21 mouse cellular contexts compared by ENCODE assay signal in the genomic region with DNA sequence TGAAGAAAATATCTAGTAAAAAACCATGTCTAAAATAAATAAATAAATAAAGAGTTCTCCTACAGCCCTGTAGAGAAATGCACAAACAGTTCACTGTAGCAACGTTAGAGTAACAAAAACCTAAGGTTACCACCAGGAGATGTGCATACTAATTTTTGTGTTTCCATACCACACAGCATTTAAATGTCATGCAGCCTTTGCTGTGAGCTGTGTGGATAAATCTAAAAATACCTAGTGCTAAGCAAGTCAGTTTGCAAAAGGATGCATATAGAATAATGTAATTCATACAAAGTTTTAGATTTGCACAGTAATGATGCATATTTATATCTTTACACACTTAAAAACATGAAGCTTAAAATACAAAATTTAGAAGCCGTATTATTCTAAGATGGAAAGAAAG.
DNase-seq lines count a peak whose midpoint lies in the region; ATAC-seq and TF ChIP-seq lines count a peak whose summit lies in the region.
"Had no signal": no experiment of that assay in that cellular context is flagged by ENCODE, and none has a peak within 500 bp of the region (broad histone marks: within the 10 kb centered on the region; RNA-seq: fewer than 3 reads in every experiment).

No protein-coding gene starts in this region.

- intact Hi-C loops in gastrocnemius, adult 2 months (cut with DNase I) = no loop called here

- H3K36me3 ChIP-seq in forebrain, postnatal 0 days (ENCODE audit: insufficient read depth) = no peaks in the 10 kb centered on the region
- no peaks in the 10 kb centered on the region for H3K36me3 ChIP-seq in forebrain, embryonic 14.5 days (ENCODE audit: control insufficient read depth, insufficient read depth, low read length)
- H3K36me3 ChIP-seq: embryonic facial prominence, embryonic 13.5 days; embryonic facial prominence, embryonic 15.5 days; forebrain, embryonic 10.5 days; forebrain, embryonic 12.5 days had no signal

- DNase-seq in forebrain, postnatal 0 days = peak; percentile 4
- DNase-seq in forebrain, embryonic 14.5 days (ENCODE audit: low spot score) = no peak
- peak; percentile 5 to 20 for DNase-seq in frontal cortex, adult 2 months (ENCODE audit: extremely low spot score in 1 of 2, low spot score in 1 of 2)
- no peak for DNase-seq in frontal cortex, postnatal 14 days (ENCODE audit: low spot score in 2 of 2)
- peak; percentile 54 for DNase-seq in brain, adult 2 months (ENCODE audit: low read depth, low spot score)
- DNase-seq in telencephalon, adult 2 months (ENCODE audit: low read depth, low spot score) = peak; percentile 55
- no peak for DNase-seq in gastrocnemius, adult 2 months
- DNase-seq: adrenal gland, adult 2 months; adrenal gland, postnatal 10 days; adrenal gland, postnatal 25 days; cerebellum, adult 11-12 months; cerebellum, adult 2 months; cerebellum, adult 9-10 months; cerebellum, postnatal 10 days; cerebellum, postnatal 25 days; embryo, embryonic 11 days had no signal

- no peak overlapping the region for H3K27ac ChIP-seq in forebrain, postnatal 0 days (ENCODE audit: low read depth, low read length)
- H3K27ac ChIP-seq in forebrain, embryonic 14.5 days (ENCODE audit: low read depth, low read length) = no peak overlapping the region
- H3K27ac ChIP-seq in gastrocnemius, adult 2 months = no peak overlapping the region
- H3K27ac ChIP-seq: embryonic facial prominence, embryonic 13.5 days; embryonic facial prominence, embryonic 15.5 days; forebrain, embryonic 10.5 days; forebrain, embryonic 12.5 days had no signal

- ATAC-seq in forebrain, postnatal 0 days = peak; percentile 88
- no peak for ATAC-seq in forebrain, embryonic 14.5 days

- H3K9me3 ChIP-seq in forebrain, postnatal 0 days (ENCODE audit: low read length) = no peaks in the 10 kb centered on the region
- H3K9me3 ChIP-seq in forebrain, embryonic 14.5 days (replicated peaks; ENCODE audit: control insufficient read depth, low read length) = no peaks in the 10 kb centered on the region
- H3K9me3 ChIP-seq: embryonic facial prominence, embryonic 13.5 days; embryonic facial prominence, embryonic 15.5 days; forebrain, embryonic 10.5 days; forebrain, embryonic 12.5 days had no signal

- no peak for TF ChIP-seq CTCF in forebrain, postnatal 0 days (IDR thresholded peaks at IDR 0.05; ENCODE audit: low read depth)
- TF ChIP-seq CTCF in gastrocnemius, adult 2 months (IDR thresholded peaks at IDR 0.05) = no peak

- H3K4me2 ChIP-seq in forebrain, postnatal 0 days (ENCODE audit: low read depth) = no peak overlapping the region
- H3K4me2 ChIP-seq in forebrain, embryonic 14.5 days (ENCODE audit: low read length) = no peak overlapping the region
- H3K4me2 ChIP-seq: embryonic facial prominence, embryonic 13.5 days; embryonic facial prominence, embryonic 15.5 days; forebrain, embryonic 12.5 days had no signal

- H3K4me3 ChIP-seq in forebrain, postnatal 0 days (ENCODE audit: low read depth, low read length) = no peak overlapping the region
- H3K4me3 ChIP-seq in forebrain, embryonic 14.5 days (ENCODE audit: low read depth, low read length) = no peak overlapping the region
- H3K4me3 ChIP-seq in gastrocnemius, adult 2 months = no peak overlapping the region
- H3K4me3 ChIP-seq: embryonic facial prominence, embryonic 13.5 days; embryonic facial prominence, embryonic 15.5 days; erythroblast, embryonic 14.5 days; forebrain, embryonic 10.5 days; forebrain, embryonic 12.5 days had no signal

- 63% methylated on average over 2 of the region's 2 CpGs for WGBS in forebrain, postnatal 0 days
- 86% methylated on average over 2 of the region's 2 CpGs for WGBS in forebrain, embryonic 14.5 days

- no peaks in the 10 kb centered on the region for H3K4me1 ChIP-seq in forebrain, postnatal 0 days (ENCODE audit: insufficient read depth)
- no peaks in the 10 kb centered on the region for H3K4me1 ChIP-seq in forebrain, embryonic 14.5 days (ENCODE audit: control insufficient read depth, insufficient read depth, low read length)
- H3K4me1 ChIP-seq: embryonic facial prominence, embryonic 15.5 days; forebrain, embryonic 10.5 days; forebrain, embryonic 12.5 days had no signal

- H3K27me3 ChIP-seq in forebrain, postnatal 0 days (ENCODE audit: insufficient read depth, low read length) = no peaks in the 10 kb centered on the region
- H3K27me3 ChIP-seq in forebrain, embryonic 14.5 days (replicated peaks; ENCODE audit: control insufficient read depth, insufficient read depth, low read length) = no peaks in the 10 kb centered on the region
- H3K27me3 ChIP-seq: embryonic facial prominence, embryonic 13.5 days; embryonic facial prominence, embryonic 15.5 days had no signal

- no peak overlapping the region for H3K9ac ChIP-seq in forebrain, postnatal 0 days
- H3K9ac ChIP-seq in forebrain, embryonic 14.5 days (ENCODE audit: low read length) = no peak overlapping the region
- H3K9ac ChIP-seq: embryonic facial prominence, embryonic 13.5 days; embryonic facial prominence, embryonic 15.5 days; forebrain, embryonic 12.5 days had no signal

Comparison
In these comparisons a context has a peak if more than half of its experiments do, and no peak if none do; other contexts are left out.
1. DNase-seq: peak in forebrain, postnatal 0 days (single experiment), frontal cortex, adult 2 months (2 of 2), brain, adult 2 months (single experiment) and telencephalon, adult 2 months (single experiment); none in forebrain, embryonic 14.5 days (single experiment), frontal cortex, postnatal 14 days (0 of 2) and gastrocnemius, adult 2 months (single experiment).